Mouse (Mus musculus) heart, adult 2 months (tissue): Measurements from ENCODE around the gene Padi2.

Experiments
- CTCF ChIP-seq: fragments of 200-600 bp; IDR thresholded peaks from 2 replicates; pipeline ENCODE4 v1.8.1; 2022; ENCODE audit warnings: antibody characterized with exemption, mild to moderate bottlenecking, moderate library complexity
- EP300 ChIP-seq: fragments of 200-500 bp; IDR thresholded peaks from 2 replicates; pipeline ENCODE4 v1.6.1; 2011; ENCODE audit warnings: low read depth, low read length, control low read depth; ENCODE audit not compliant: insufficient read depth
- POLR2A ChIP-seq: fragments of 200-500 bp; IDR thresholded peaks from 2 replicates; pipeline ENCODE4 v1.6.1; 2011; ENCODE audit warnings: mild to moderate bottlenecking, low read depth, low read length, control low read depth; ENCODE audit not compliant: insufficient read depth

- TF ChIP-seq CTCF = no peak
- no peak for TF ChIP-seq POLR2A
- no peak for TF ChIP-seq EP300
These were observed 14.1 kb downstream of the Padi2 start for GRCm38 (mm10) chr4:140919974-140920836.
